Mouse (Mus musculus) erythroblast, adult 5-6 weeks (primary cell): ENCODE results near the gene Mapre1. TPM values are rescaled to one million over a fixed set of nuclear protein-coding genes. Genes with fewer than 3 reads are reported as not detected.
A peak's percentile ranks its signal among the peaks of the same experiment; 100 is the strongest.

Experiments used
- ATAC-seq: replicated peaks from 2 replicates; pipeline ENCODE4 v1.8.0; 2016; ENCODE audit warnings: moderate number of reproducible peaks, mild to moderate bottlenecking, moderate TSS enrichment, inconsistent platforms; ENCODE audit not compliant: poor library complexity, low FRiP score, severe bottlenecking
- total RNA-seq, 2 experiments: library from RNA; stranded (forward) in 1 of 2; stranded (reverse) in 1 of 2; fragments of 150-400 nt in 1 of 2; fragments of 200-764, 138-1000 nt in 1 of 2; gene quantifications; 2 replicates each; pipeline versions ENCODE4 v1.2.3 to v1.2.4; 2015 to 2017; ENCODE audit warnings: low replicate concordance in 2 of 2

The Mapre1 gene
- 40.5 and 93.4 TPM in 2 replicates for total RNA-seq (2015; ENCODE audit: low replicate concordance)
- total RNA-seq (2017; ENCODE audit: low replicate concordance): 24.1 and 38.3 TPM in 2 replicates

GRCm38 (mm10) chr2:153740500-153741436 is at the start of gene Mapre1:
Gene Mapre1, plus strand, starts transcription at chr2:153741274.
- peak; percentile 97 for ATAC-seq

GRCm38 (mm10) chr2:153693413-153693812 is 47.7 kb upstream of the Mapre1 start:
- ATAC-seq: 0 out of 2 replicates have a peak, but pooled peaks have one; percentile 24

GRCm38 (mm10) chr2:153694462-153695085 is 46.5 kb upstream of the Mapre1 start:
- ATAC-seq: peak; percentile 91

- no peak for ATAC-seq
These were observed 44.7 kb upstream of the Mapre1 start, which contains the start of gene Dnmt3c for GRCm38 (mm10) chr2:153696352-153696751. Gene Dnmt3c, plus strand, starts transcription at chr2:153696652.

- ATAC-seq: no peak
These were observed 37.7 kb upstream of the Mapre1 start for GRCm38 (mm10) chr2:153703389-153703788.

GRCm38 (mm10) chr2:153710701-153711330 is 30.3 kb upstream of the Mapre1 start:
- ATAC-seq: peak; percentile 82

GRCm38 (mm10) chr2:153712646-153713091 is 28.4 kb upstream of the Mapre1 start:
- no peak for ATAC-seq

- ATAC-seq: no peak
These were observed 27.8 kb upstream of the Mapre1 start for GRCm38 (mm10) chr2:153713227-153713626.

- peak; percentile 37; the same call in 1 of the 2 replicates for ATAC-seq
These were observed 23.2 kb upstream of the Mapre1 start for GRCm38 (mm10) chr2:153717861-153718260.

GRCm38 (mm10) chr2:153723098-153723497 is 18.0 kb upstream of the Mapre1 start:
- no peak for ATAC-seq

GRCm38 (mm10) chr2:153724424-153724823 is 16.6 kb upstream of the Mapre1 start:
- ATAC-seq: no peak

GRCm38 (mm10) chr2:153724871-153725270 is 16.2 kb upstream of the Mapre1 start:
- ATAC-seq: no peak

- no peak for ATAC-seq
These were observed 15.8 kb upstream of the Mapre1 start for GRCm38 (mm10) chr2:153725291-153725690.

GRCm38 (mm10) chr2:153734033-153734432 is 7.0 kb upstream of the Mapre1 start:
- ATAC-seq: no peak

- ATAC-seq: peak; percentile 28
These were observed 477 bp downstream of the Mapre1 start for GRCm38 (mm10) chr2:153741437-153742065.

- ATAC-seq: no peak
These were observed 6.9 kb downstream of the Mapre1 start for GRCm38 (mm10) chr2:153747994-153748393.

- no peak for ATAC-seq
These were observed 9.3 kb downstream of the Mapre1 start for GRCm38 (mm10) chr2:153750363-153750762.

GRCm38 (mm10) chr2:153762121-153762520 is 21.0 kb downstream of the Mapre1 start:
- no peak for ATAC-seq

- no peak for ATAC-seq
These were observed 26.4 kb downstream of the Mapre1 start for GRCm38 (mm10) chr2:153767484-153767883.

- no peak for ATAC-seq
These were observed 27.8 kb downstream of the Mapre1 start for GRCm38 (mm10) chr2:153768881-153769280.
